Mouse (Mus musculus) cerebellum, adult 11 months (tissue): Measurements from ENCODE around the gene Cct3.
"Not testable (repeated sequence)": the region's sequence is repeated elsewhere in the genome, so short reads cannot be mapped to it uniquely, and the experiment has no call there.

ENCODE experiments used
- DNase-seq: peaks from one replicate; pipeline ENCODE4 v3.0.0; 2022

Cct3 gene

DNA sequence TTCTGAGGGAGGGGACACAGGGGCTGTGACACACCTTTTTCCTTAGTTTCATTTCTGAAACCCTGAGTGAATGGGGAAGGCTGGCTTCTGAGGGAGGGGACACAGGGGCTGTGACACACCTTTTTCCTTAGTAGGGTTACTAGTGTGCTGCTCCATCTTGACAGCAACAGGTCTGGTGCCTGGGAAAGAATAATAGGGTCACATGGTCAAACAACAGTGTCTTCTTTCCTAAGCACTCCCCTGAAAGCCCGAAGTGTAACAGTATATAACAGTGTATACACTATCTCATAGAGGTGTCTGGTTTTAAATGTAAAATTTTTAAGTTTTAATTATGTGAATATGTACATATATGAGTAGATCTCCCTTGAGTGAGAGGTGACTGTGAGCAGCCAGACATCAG lies 1.6 kb upstream of the Cct3 start:
- not testable (repeated sequence) for DNase-seq

GRCm38 (mm10) chr3:88296110-88296560 lies 781 bp upstream of the Cct3 start:
- no peak for DNase-seq

GRCm38 (mm10) chr3:88297321-88297851 lies 470 bp downstream of the Cct3 start:
- no peak for DNase-seq

GRCm38 (mm10) chr3:88299172-88299571 lies 2.3 kb downstream of the Cct3 start:
- no peak for DNase-seq

- peak; percentile 48 for DNase-seq
These were observed 28.1 kb downstream of the Cct3 start, which contains the start of gene Glmp for GRCm38 (mm10) chr3:88324951-88325405. Gene Glmp (plus strand): TSS chr3:88325023.

- DNase-seq: no peak
These were observed 32.0 kb downstream of the Cct3 start for GRCm38 (mm10) chr3:88328956-88329355.

DNA sequence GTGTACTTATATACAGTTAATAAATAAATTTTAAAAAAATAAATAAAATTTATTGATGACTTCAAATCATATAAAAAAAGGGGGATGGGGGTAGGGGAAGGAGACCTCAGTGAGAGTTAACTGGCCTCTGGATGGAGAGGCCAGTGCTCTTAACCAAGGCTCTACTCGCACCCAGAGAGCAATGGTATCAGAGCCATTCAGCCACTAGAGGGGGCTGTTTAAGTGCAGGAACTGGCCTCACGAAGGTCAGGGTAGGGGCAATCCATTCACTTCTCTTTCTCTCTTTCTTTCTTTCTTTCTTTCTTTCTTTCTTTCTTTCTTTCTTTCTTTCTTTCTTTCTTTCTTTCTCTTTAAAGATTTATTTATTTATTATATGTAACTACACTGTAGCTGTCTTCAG lies 34.4 kb downstream of the Cct3 start:
- DNase-seq: no peak

DNA sequence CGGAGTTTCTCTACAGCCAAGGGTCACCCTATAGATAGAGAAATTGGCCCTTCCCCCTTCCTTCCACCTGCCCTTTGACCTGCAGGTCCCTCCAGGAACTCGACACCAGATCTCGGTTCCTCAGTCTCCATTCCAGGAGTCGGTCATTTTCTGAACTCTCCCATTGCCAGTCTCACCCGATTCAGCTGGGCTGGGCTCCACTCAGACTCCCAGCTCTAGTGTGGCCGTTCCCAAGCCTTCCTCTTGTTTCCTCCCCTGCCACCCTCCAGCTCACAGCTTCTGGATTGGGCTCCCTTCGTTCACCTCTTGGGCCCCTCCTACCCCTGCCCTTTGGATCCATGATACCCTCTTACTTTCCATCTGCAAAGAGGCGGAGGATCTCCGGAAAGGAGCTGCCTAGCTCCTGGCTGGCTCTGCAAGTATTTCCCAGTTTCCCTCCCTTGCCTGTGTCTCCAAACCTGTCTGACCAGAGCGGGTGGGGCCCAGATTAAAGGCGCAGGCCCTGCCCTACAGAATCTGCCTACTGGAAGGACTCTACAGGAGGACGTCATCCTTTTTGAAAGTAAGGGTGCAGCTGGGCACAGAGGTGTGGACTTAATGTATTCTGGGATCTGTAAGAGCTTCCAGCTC lies 37.2 kb downstream of the Cct3 start:
- no peak for DNase-seq

- DNase-seq: no peak
These were observed 38.1 kb downstream of the Cct3 start for GRCm38 (mm10) chr3:88334902-88335435.

DNA sequence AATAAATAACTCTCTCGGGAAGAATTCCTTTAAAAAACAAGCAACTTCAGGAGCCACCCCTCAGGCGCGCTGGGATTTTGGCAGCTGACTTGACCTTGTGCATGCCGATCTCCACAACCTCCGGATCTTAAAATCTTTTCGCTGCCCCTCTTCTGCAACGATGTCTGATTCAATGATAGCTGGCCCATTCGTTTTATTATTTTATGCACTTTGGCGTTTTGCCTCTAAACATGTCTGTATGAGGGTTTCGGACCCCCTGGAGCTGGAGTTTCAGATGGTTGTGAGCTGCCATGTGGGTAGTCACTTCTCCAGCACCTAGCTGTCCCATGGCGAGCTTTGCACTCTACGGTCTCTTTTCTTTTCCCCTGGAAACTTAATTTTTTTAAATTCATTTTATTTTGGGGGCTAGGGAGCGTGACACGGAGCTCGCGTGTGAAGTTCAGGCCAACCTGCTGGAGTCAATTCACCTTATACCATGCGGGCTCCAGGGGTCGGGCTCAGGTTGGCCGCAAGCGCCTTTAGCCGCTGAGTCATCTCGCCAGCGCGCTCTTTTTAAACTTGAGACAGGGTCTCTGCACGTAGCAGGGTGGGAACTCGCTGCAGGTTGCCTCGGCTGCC lies 38.6 kb downstream of the Cct3 start:
- DNase-seq: no peak

DNA sequence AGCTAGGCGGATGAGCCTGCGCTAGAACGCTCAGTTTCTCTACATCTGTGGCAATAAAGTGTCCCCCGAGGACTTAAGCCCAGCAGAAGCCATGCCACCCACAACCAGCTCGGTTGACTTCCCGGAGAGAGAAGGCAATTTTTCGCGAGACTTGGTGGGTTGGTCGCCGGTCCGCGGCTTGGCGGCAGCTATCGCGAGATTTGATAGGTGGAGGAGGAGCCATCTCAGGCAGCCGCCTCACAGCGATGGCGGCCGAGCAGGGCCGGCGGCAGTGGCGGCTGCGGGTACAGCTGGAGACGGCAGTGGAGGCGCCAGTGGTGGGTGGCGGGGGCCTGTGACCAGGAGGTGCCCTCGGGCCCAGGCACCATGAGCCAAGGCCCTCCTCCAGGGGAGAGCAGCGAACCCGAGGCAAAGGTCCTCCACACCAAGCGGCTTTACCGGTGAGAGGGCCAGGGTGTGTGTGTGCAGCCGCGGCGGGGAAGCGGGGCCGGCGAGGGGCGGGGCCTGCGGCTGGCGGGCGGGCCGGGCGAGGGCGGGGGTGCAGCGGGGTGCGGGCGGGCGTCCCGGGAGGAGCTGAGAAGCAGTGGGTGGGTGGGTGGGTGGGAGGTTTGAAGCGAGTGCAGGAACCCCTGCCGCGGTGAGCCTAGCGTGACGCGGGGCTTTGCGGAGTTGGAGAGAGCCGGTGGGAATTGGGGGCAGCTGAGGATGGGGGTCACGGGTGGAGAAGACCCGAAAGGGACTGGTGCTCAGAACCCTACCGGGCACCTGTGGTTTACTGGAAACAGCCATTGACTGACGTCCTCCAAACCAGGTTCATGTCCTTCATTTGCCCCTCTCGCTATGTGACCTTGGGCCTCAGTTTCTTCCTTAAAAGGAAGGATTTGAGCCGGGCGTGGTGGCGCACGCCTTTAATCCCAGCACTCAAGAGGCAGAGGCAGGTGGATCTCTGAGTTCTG lies 39.4 kb downstream of the Cct3 start, which contains the start of the genes Tmem79 and Smg5:
Gene Tmem79 (minus strand): TSS at position 91 of the 956 bp plus-strand sequence.
Gene Smg5 (plus strand): TSS at position 203 of the 956 bp plus-strand sequence.
- DNase-seq: peak; percentile 93

GRCm38 (mm10) chr3:88337367-88338020 lies 40.6 kb downstream of the Cct3 start:
- no peak for DNase-seq

- DNase-seq: no peak
These were observed 41.4 kb downstream of the Cct3 start for GRCm38 (mm10) chr3:88338316-88338715.

- DNase-seq: no peak
These were observed 42.1 kb downstream of the Cct3 start for GRCm38 (mm10) chr3:88339006-88339405.

GRCm38 (mm10) chr3:88350732-88351131 lies 53.8 kb downstream of the Cct3 start:
- DNase-seq: no peak

GRCm38 (mm10) chr3:88352907-88353306 lies 56.0 kb downstream of the Cct3 start:
- DNase-seq: peak; percentile 64

- no peak for DNase-seq
These were observed 57.7 kb downstream of the Cct3 start for GRCm38 (mm10) chr3:88354396-88355165.

DNA sequence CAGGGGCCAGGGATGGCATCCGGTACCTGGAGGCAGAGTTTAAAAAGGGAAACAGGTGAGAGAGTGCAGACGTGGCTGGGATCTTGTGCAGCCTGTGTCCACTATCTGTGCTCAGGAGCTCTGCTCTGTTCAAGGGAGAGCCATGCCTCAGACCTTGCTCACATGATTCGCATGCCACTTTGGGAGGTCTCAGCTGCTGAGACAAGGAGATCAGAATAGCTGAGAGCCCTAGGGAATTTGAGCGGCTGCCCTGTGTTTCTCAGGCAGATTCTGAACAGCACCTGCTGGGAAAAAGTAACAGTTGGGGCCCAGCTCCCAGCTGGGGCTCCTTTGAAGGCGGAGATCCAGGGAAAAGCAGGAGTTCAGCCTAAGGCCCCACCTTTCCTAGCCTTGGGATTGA lies 62.7 kb downstream of the Cct3 start:
- no peak for DNase-seq

DNA sequence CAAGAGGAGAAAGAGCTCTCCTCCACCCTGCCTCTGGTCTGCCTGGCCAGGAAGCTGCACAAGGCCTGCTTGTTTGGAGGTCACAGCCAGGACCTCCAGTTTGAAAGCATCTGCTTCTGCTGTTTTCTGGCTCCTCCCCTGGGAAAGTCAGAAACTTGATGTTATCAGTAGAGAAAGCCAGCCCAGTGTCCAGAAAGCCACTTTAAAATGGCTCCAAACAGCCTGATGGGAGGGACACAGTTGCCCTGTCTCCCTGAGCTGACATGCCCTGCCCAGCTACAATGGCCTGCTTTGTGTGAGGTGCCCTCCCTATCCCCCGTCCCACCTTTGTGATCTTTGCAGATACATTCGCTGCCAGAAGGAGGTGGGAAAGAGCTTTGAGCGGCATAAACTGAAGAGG lies 63.1 kb downstream of the Cct3 start:
- DNase-seq: no peak

- no peak for DNase-seq
These were observed 64.2 kb downstream of the Cct3 start for GRCm38 (mm10) chr3:88361096-88361495.

GRCm38 (mm10) chr3:88361612-88362313 lies 64.8 kb downstream of the Cct3 start:
- DNase-seq: no peak
